Mouse (Mus musculus): ENCODE data around the gene Gm21119.
A peak's percentile ranks its signal among the peaks of the same experiment; 100 is the strongest.
"Not testable (repeated sequence)": the region's sequence is repeated elsewhere in the genome, so short reads cannot be mapped to it uniquely, and the experiment has no call there.

The Gm21119 gene

GRCm38 (mm10) chr8:20614619-20615018 is at the start of gene Gm21119:
Gene Gm21119 (plus strand): TSS chr8:20614919.
- not testable (repeated sequence) for DNase-seq (ENCODE audit: low spot score in 2 of 2)

- DNase-seq (ENCODE audit: low spot score in 2 of 2), result not testable (repeated sequence)
Measured at GRCm38 (mm10) chr8:20566753-20567152, 48.0 kb upstream of the Gm21119 start.

- DNase-seq (ENCODE audit: low spot score in 2 of 2), result not testable (repeated sequence)
Measured at GRCm38 (mm10) chr8:20581081-20581480, 33.6 kb upstream of the Gm21119 start.

GRCm38 (mm10) chr8:20582772-20583171 is 31.9 kb upstream of the Gm21119 start:
- DNase-seq (ENCODE audit: low spot score in 2 of 2), result not testable (repeated sequence)

GRCm38 (mm10) chr8:20588268-20589177 is 26.2 kb upstream of the Gm21119 start:
- DNase-seq (ENCODE audit: low spot score in 2 of 2), result not testable (repeated sequence)

GRCm38 (mm10) chr8:20589178-20589539 is 25.6 kb upstream of the Gm21119 start:
- peak; percentile 18 to 25 for DNase-seq (ENCODE audit: low spot score in 2 of 2)

- peak; percentile 12 to 32 for DNase-seq (ENCODE audit: low spot score in 2 of 2)
Measured at GRCm38 (mm10) chr8:20590117-20590997, 24.4 kb upstream of the Gm21119 start.

- not testable (repeated sequence) for DNase-seq (ENCODE audit: low spot score in 2 of 2)
Measured at GRCm38 (mm10) chr8:20591002-20591401, 23.7 kb upstream of the Gm21119 start.

- DNase-seq (ENCODE audit: low spot score in 2 of 2), result not testable (repeated sequence)
Measured at GRCm38 (mm10) chr8:20592732-20593272, 21.9 kb upstream of the Gm21119 start.

- DNase-seq (ENCODE audit: low spot score in 2 of 2), result peak; percentile 64 to 74
Measured at GRCm38 (mm10) chr8:20593841-20594240, 20.9 kb upstream of the Gm21119 start.

GRCm38 (mm10) chr8:20596081-20596841 is 18.5 kb upstream of the Gm21119 start:
- DNase-seq (ENCODE audit: low spot score in 2 of 2), result not testable (repeated sequence)

- peak; percentile 56 to 67 for DNase-seq (ENCODE audit: low spot score in 2 of 2)
Measured at GRCm38 (mm10) chr8:20596842-20597708, 17.6 kb upstream of the Gm21119 start.

GRCm38 (mm10) chr8:20598300-20599170 is 16.2 kb upstream of the Gm21119 start:
- DNase-seq (ENCODE audit: low spot score in 2 of 2), result not testable (repeated sequence)

- not testable (repeated sequence) for DNase-seq (ENCODE audit: low spot score in 2 of 2)
Measured at GRCm38 (mm10) chr8:20599350-20599749, 15.4 kb upstream of the Gm21119 start.

- DNase-seq (ENCODE audit: low spot score in 2 of 2), result not testable (repeated sequence)
Measured at GRCm38 (mm10) chr8:20610856-20611255, 3.9 kb upstream of the Gm21119 start.

GRCm38 (mm10) chr8:20612721-20613120 is 2.0 kb upstream of the Gm21119 start:
- DNase-seq (ENCODE audit: low spot score in 2 of 2), result not testable (repeated sequence)

GRCm38 (mm10) chr8:20630766-20631165 is 16.0 kb downstream of the Gm21119 start:
- DNase-seq (ENCODE audit: low spot score in 2 of 2), result not testable (repeated sequence)

GRCm38 (mm10) chr8:20637931-20638330 is 23.2 kb downstream of the Gm21119 start:
- DNase-seq (ENCODE audit: low spot score in 2 of 2), result not testable (repeated sequence)

GRCm38 (mm10) chr8:20643536-20643935 is 28.8 kb downstream of the Gm21119 start:
- DNase-seq (ENCODE audit: low spot score in 2 of 2), result peak; percentile 1 to 6

Data from spleen, postnatal 14 days (tissue).